Mouse (Mus musculus) olfactory bulb, adult 2 months (tissue): ENCODE results near the gene Gpr87. TPM values are rescaled to one million over a fixed set of nuclear protein-coding genes. Genes with fewer than 3 reads are reported as not detected.

Experiments used
- H3K27ac ChIP-seq: fragments of 200-500 bp; 2 replicates; pipeline ENCODE4 v1.5.1; 2012; ENCODE audit warnings: low read depth, low read length; ENCODE audit not compliant: insufficient read depth
- H3K4me1 ChIP-seq: fragments of 200-500 bp; 2 replicates; pipeline ENCODE4 v1.6.1; 2012; ENCODE audit warnings: low read length; ENCODE audit not compliant: control insufficient read depth, insufficient read depth
- H3K4me3 ChIP-seq: fragments of 200-500 bp; 2 replicates; pipeline ENCODE4 v1.5.1; 2012; ENCODE audit warnings: mild to moderate bottlenecking, low read depth, low read length, moderate library complexity; ENCODE audit not compliant: insufficient read depth
- CTCF ChIP-seq: fragments of 200-500 bp; IDR thresholded peaks from 2 replicates; pipeline ENCODE4 v1.5.1; 2012; ENCODE audit warnings: low read depth, mild to moderate bottlenecking, low read length, moderate library complexity; ENCODE audit not compliant: insufficient read depth
- POLR2A ChIP-seq: fragments of 200-500 bp; IDR thresholded peaks from 2 replicates; pipeline ENCODE4 v1.6.1; 2012; ENCODE audit warnings: mild to moderate bottlenecking, low read depth, low read length, moderate library complexity; ENCODE audit not compliant: insufficient read depth
- WGBS: fragments of 180-500 bp; shearing (Covaris S2); methylation state at CpG from one replicate; pipeline ENCODE4 v1.1.7; 2018; 5-methylcytosine and 5-hydroxymethylcytosine counted together
- polyA plus RNA-seq: library from polyadenylated mRNA; stranded (reverse); fragments of >200 nt; gene quantifications from 2 replicates; pipeline ENCODE4 v1.2.4, GENCODE M21; 2012; ENCODE audit warnings: low replicate concordance; ENCODE audit not compliant: missing spikeins, insufficient read depth, insufficient read length

Gpr87 gene
- polyA plus RNA-seq, 1 experiment: not detected

DNA sequence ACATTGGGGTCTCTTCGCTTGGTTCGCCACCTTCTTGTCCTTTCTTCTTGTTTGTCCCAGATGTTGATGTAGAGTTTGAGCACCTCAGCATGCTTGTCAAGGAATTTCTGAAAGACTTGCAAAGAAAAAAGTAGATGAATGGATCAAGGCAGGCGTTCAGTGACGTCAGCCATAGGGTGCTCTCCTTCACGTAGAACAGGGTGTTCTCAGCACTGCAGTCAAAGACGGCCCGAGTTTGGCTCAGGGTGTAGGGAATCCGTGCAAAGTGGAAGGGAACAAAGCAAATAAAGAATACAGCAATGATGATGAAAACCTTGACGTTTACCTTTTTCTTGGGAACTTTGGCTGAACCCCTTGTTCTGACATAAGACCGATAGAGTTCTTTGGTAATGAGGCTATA, 22.3 kb upstream of the Gpr87 start:
- Histone ChIP-seq H3K4me3 (no peak overlapping the region), H3K27ac (no peak overlapping the region), H3K4me1 (no peaks in the 10 kb centered on the region)
- TF ChIP-seq CTCF: no peak
- no peak for TF ChIP-seq POLR2A
- 93% methylated on average over 10 of the region's 10 CpGs for WGBS

DNA sequence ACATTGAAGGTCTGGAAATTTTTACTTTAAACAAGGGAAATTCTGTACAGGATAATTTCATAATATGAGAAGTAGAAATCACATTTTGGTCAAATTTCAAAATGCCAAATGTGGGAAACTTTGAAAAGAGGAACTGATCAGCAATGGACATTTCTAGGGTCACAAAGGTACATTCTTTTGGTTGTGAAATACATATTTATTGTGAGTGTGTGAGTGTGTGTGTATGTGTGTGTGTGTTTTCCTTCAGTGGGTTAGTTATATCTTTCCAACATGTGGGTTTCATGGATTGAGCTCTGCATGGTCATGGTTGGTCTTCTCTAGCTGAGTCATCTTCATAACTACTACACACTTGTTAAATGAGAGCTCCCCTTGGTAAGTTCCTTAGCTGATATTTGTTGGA, 17.5 kb upstream of the Gpr87 start:
- Histone ChIP-seq H3K4me1 (no peaks in the 10 kb centered on the region), H3K27ac (no peak overlapping the region), H3K4me3 (no peak overlapping the region)
- TF ChIP-seq CTCF: no peak
- no peak for TF ChIP-seq POLR2A

GRCm38 (mm10) chr3:59211784-59212183, 16.9 kb upstream of the Gpr87 start:
- TF ChIP-seq POLR2A (no peak), CTCF (no peak)
- no peaks in the 10 kb centered on the region for H3K4me1 ChIP-seq
- H3K4me3 ChIP-seq: no peak overlapping the region
- H3K27ac ChIP-seq: no peak overlapping the region
- WGBS: 94% methylated on average over 8 of the region's 8 CpGs

- no peak within 1 kb of the TSS for H3K27ac ChIP-seq
- TF ChIP-seq CTCF (no peak), POLR2A (no peak)
- WGBS: 95% methylated on average over 6 of the region's 6 CpGs
These were observed 15.8 kb upstream of the Gpr87 start, which contains the start of gene P2ry13 for GRCm38 (mm10) chr3:59210727-59211126. Gene P2ry13 (minus strand): TSS chr3:59210882.

GRCm38 (mm10) chr3:59210089-59210488, 15.2 kb upstream of the Gpr87 start:
- Histone ChIP-seq H3K27ac (no peak overlapping the region), H3K4me1 (peaks cover 8% of the 10 kb centered on the region), H3K4me3 (0 out of 2 replicates have a peak overlapping the region, but pooled peaks have one; percentile 2)
- no peak for TF ChIP-seq POLR2A
- no peak for TF ChIP-seq CTCF
- 78% methylated on average over 8 of the region's 8 CpGs for WGBS

More at GRCm38 (mm10) chr3:59210727-59211126, 15.8 kb upstream of the Gpr87 start, which contains the start of gene P2ry13:
- 0 out of 2 replicates have a peak within 1 kb of the TSS, but pooled peaks have one; percentile 2 for H3K4me3 ChIP-seq
- H3K4me1 ChIP-seq: peaks cover 3% of the 10 kb centered on the region

DNA sequence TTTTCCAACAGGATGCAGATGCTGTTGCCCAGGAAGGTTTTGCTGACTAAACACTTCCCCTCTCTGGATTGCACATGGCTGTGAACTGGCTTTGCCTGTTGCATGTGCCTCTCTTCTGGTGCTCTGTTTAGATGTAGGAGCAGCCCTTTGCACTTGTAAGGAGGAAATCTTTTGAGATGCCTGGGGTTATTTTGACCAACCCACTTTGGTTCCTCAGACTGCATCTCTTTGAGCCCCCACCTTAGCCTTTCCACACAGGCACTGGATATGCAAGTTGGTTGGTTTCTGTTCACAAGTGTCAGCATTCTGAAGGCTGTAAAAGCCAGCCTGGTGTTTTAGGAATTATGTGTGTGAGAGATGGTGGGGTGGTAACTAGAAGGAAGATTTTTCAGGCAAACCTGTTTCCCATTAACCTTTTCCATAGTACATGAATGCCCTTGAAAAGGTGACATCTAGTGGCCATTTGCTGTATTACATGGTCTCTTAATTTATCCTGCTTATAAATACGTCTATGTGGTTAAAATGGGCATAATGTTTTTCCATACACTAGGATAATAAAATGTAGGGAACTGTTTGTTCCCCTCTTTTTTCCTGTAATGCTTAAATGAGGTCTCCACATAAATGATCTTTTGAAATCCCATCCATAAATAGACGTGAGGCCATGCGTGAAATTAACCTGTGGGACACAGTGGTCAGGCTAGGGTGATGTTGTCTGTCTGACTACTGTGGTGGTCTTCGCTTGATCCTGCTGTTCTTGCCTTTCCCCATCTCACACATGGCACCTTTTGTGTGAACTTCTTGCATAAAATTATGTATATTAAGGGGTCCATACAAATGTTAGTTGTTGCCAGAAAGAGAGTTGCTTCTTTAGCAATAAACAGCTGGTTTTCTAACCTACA, 14.0 kb upstream of the Gpr87 start:
- Histone ChIP-seq H3K4me3 (no peak overlapping the region), H3K4me1 (peaks cover 10% of the 10 kb centered on the region), H3K27ac (no peak overlapping the region)
- TF ChIP-seq CTCF (no peak), POLR2A (no peak)
- WGBS: 67% methylated on average over 4 of the region's 4 CpGs

GRCm38 (mm10) chr3:59205941-59206340, 11.0 kb upstream of the Gpr87 start:
- Histone ChIP-seq H3K4me3 (no peak overlapping the region), H3K27ac (no peak overlapping the region), H3K4me1 (peaks cover 10% of the 10 kb centered on the region)
- 18% methylated on average over 4 of the region's 4 CpGs for WGBS
- no peak for TF ChIP-seq POLR2A
- no peak for TF ChIP-seq CTCF

- TF ChIP-seq CTCF (no peak), POLR2A (no peak)
- Histone ChIP-seq H3K4me3 (no peak overlapping the region), H3K27ac (no peak overlapping the region), H3K4me1 (peaks cover 13% of the 10 kb centered on the region)
- 82% methylated on average over 11 of the region's 11 CpGs for WGBS
These were observed 10.0 kb upstream of the Gpr87 start for GRCm38 (mm10) chr3:59204719-59205503.
